Mouse (Mus musculus) liver (tissue): ENCODE measurements around the gene Cdc42ep5.

Experiments used
- DNase-seq: peaks from one replicate; pipeline ENCODE4 v3.0.0-alpha.2; 2020; ENCODE audit warnings: mixed read lengths

Cdc42ep5 gene

DNA sequence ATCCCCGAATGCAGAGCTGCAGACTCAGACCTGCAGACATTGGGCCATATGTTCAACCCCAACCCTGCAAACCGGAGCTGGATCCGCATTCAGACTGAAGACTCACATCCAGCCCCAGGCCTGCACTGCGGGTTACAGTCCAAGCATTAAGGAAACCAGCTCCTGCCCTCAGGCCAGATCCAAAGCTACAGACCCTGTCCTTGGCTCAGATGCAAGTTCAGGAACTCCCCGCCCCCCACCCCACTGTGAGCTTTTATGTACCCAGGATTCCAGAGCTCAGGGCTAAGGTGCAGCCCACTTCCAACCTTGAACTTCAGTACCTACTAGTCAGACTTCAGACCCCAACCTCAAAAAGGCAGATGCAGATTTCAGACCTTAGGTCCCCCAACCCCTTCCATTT lies 39.8 kb downstream of the Cdc42ep5 start:
- DNase-seq: no peak

DNA sequence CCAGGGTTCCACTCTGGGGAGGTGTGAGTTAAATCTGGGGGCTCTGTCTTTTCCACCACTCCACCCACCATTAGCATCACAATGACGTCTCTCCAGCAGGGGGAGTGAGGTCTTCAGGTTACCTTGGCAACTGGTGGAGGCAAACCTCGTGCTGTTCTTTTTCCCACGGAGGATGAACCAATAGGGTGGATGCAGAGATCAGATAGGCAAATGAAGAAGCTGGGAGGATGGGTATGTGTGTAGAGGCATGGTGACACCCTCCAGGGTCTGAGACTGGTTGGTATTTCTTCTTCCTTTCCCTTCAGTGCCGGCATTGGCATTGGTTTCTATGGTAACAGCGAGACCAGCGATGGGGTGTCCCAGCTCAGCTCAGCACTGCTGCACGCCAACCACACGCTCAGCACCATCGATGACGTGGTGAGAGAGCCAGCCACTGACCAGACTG lies 40.3 kb downstream of the Cdc42ep5 start:
- no peak for DNase-seq

DNA sequence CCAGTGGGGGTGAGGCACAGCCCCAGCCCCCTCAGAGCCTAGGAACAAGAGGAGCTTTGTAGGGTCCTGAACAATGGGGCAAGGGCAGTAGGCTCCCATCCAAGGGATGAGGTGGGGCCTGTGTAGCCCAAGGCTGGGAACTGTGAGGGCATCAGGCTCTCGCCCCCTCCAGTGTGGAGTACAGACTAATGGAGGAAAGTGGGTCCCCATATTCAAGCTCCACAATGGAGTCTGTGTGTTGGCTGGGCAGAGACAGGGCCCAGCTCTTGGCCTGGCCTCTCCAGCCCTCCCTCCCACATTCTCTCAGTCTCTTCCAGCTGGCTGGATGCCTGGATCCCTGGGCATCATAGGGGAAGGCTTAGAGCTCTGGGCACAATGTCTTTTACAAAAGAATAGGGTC lies 40.9 kb downstream of the Cdc42ep5 start:
- no peak for DNase-seq

DNA sequence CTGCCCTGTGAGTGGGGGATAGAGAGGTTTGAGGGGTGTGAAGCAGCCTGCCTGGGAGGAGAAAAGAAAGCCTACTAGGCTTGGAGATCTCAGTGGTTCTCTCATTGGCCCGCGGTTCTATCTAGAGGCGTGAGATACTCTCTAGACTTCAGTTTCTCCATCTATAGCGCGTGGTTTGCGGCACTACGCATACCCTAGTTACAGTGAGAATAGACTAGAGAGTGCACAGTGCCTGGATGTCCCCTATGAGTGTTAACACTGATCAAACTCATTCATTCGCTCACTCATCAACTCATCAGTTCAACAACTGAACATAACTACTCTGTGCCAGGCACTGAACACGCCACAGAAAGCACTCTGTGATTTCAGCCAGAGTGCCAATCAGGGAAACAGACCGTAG lies 41.9 kb downstream of the Cdc42ep5 start:
- DNase-seq: no peak

DNA sequence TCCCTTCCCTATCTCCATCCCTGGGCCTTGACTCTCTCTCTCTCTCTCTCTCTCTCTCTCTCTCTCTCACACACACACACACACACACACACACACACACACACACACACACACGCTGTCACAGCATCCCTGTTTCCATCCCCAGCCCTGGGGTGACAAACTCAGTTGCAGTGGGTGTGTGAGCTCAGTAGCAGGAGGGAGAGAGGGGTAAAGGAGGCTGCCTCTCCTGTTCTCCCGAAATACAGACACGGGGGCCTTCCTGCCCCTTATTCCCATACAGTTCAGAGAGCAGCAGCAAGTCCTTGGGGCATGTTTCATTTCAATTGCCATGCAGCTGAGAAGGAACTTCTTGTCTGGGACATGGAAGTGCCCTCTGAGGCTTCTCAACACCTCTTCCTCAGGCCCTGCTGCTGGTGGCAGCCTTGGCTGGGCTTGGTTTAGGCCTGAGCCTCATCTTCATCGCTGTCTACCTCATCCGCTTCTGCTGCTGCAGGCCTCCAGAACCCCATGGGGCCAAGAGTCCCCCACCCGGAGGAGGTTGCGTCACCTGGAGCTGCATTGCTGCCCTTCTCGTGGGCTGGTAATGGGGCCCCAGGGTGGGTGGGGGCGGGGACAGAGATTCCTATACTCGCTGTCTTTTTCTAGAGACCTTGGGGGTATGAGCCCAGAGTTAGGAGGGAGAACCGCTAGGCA lies 42.4 kb downstream of the Cdc42ep5 start:
- DNase-seq: no peak

DNA sequence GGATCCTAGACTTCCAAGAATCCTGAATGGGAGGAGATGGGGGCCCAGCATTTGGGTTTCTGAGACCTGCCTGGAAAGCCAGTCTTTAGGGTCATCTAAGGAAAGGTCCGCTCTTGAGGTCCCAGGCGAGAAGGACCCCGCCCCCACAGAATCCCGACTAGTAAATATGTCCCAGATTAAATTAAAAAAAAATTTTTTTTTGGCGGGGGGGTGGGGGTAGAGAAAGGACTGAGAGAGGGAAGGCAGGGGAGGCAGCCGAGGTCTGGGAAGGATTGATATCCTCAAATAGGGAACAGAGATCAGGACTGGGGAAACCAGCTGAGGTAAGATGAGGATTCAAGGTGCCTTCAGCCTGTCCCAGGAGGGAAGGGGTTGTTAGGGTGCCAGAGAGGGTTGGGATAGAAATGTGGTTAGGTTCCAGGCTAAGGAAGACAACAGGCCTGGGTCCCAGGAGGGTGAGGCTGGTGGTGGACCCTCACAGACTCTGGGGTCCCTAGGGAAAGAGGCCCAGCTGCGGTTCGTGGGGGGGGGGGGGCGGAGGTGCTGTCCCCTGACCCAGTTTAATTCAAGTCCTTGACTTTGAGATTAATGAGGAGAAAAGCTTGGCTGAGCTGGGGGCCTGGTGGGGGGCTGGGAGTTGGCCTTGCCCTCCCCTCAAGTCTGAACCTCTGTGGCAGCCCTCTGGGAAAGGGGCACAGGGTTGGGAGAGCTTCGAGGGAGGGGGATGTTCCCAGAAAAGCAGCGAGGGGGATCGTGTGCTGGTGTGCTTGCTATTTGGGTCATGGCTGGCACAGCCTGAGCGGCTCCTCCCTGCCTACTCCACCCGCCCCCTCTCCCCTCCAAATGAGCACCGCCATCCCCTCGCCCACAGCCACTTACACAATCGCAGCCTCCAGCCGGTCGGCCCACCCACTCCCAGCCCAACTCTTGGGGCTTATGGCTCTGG lies 44.4 kb downstream of the Cdc42ep5 start:
- DNase-seq: no peak

DNA sequence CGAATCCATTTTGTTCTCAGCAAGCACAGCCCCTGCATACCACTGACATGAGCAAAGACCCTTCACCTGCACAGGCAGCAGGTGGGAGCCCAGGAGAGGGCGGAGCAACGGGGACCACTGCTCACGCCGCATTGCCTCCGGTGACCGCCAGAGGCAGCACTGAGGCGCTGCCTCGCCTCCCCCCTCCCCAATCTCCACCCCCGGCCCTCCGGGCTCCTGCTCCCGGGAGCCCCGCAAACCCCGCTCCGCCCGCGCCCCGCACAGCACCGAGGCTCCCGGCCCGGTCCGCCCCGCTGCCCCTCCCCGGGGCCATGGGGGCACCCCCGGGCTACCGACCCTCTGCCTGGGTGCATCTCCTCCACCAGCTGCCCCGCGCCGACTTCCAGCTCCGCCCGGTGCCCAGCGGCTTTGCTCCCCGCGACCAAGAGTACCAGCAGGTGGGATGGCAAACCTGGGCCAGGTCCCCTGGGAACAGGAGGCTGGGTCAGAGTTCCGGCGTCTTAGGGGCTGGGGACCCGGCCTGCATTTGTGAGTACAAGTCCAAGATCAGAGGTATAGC lies 45.2 kb downstream of the Cdc42ep5 start, which contains the start of gene Ttyh1:
TSS of gene Ttyh1 (plus strand) at position 65 of the 559 bp plus-strand sequence.
- no peak for DNase-seq

DNA sequence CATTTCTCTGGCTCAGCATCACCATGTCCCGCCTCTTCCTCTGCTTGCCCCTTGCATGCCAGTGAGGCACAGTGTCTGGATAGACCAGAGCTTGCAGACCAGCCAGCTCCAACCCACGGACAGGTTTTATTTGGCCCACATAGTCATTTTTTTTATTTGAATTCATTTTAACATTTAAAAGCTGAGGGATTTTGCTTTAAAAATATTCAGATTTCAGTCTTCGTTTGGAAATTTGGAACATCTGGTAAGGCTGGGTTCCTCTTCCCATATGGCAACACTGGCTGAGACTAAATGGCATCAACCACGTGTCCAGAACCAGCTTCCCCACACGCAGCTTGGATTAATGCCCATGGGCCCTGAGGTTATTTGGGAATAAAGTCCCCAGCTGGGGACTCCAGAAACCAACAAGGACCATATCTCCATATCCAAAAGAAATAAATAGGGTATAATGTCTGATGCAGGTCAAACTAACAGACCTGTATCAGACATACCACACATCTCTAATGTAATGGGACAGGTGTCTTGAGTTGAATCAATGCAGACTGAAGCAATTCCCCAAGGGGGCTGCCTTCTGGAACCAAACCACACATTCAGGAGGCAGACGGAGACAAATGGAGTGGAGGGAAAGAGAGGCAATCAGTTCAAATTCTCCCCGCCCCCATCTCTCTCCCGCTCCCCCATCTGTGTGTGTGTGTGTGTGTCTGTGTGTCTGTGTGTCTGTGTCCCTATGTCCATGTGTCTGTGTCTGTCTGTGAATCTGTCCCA lies 47.4 kb downstream of the Cdc42ep5 start:
- no peak for DNase-seq

DNA sequence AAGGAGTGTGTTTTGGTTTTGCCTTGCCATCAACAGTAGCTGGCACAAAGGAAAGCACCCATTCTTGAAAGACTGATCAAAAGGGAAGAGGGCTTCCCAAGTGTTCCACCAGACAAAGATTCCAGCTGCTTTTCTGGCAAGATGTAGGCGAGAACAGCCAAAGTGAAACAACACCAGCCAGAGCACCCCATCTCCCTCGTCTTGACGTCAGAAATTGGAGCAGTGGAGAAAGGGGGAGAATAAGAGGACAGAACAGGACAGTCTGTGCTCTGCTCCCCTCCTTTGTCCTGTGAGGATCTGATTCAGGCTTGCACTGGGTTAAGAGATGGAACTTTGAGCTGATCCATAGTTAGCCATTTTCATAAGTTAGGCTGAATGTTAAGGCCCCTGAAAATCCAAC lies 52.9 kb downstream of the Cdc42ep5 start:
- no peak for DNase-seq

DNA sequence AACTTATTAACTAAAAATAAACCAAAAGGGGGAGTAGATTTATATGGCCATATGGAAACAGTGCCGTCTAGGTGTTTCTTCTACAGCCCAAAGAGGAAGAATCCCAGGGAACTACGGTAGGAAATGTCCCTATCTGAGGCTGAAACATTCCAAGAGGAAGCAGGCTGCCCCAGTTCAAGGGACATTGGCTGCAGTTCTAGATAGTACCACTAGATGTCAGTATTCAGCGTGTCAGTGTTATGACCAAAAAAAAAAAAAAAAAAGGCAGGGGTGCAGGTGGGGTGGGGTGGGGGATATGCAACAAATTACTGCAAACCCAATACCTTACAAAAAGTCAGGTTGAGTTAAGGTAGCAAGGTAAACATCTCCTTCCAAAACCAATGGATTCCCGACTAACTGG lies 61.2 kb downstream of the Cdc42ep5 start:
- DNase-seq: no peak
